Mouse (Mus musculus) ES-Bruce4 (cell line): ENCODE measurements around the gene Zpbp2. TPM values are rescaled to one million over a fixed set of nuclear protein-coding genes. Genes with fewer than 3 reads are reported as not detected.

Experiments
- H3K27ac ChIP-seq: 2 replicates; pipeline ENCODE4 v1.5.1; 2012; ENCODE audit warnings: low read length, inconsistent platforms; ENCODE audit not compliant: insufficient read depth
- H3K27me3 ChIP-seq: 2 replicates; pipeline ENCODE4 v1.6.1; 2012; ENCODE audit warnings: mild to moderate bottlenecking, low read length, inconsistent platforms; ENCODE audit not compliant: control insufficient read depth, poor library complexity, insufficient read depth, severe bottlenecking
- H3K36me3 ChIP-seq: 2 replicates; pipeline ENCODE4 v1.6.1; 2012; ENCODE audit warnings: inconsistent platforms, mild to moderate bottlenecking, low read length, moderate library complexity; ENCODE audit not compliant: control insufficient read depth, poor library complexity, insufficient read depth, severe bottlenecking
- H3K4me1 ChIP-seq: one replicate; pipeline ENCODE4 v1.8.1; 2011; ENCODE audit warnings: low read length; ENCODE audit not compliant: control insufficient read depth, insufficient read depth
- H3K4me3 ChIP-seq: 2 replicates; pipeline ENCODE4 v1.5.1; 2011; ENCODE audit warnings: low read depth, mild to moderate bottlenecking, low read length
- H3K9ac ChIP-seq: 2 replicates; pipeline ENCODE4 v1.6.1; 2012; ENCODE audit warnings: low read depth, mild to moderate bottlenecking, inconsistent platforms; ENCODE audit not compliant: poor library complexity, severe bottlenecking
- H3K9me3 ChIP-seq: replicated peaks from 2 replicates; pipeline ENCODE4 v1.6.1; 2012; ENCODE audit warnings: mild to moderate bottlenecking, low read length, inconsistent platforms; ENCODE audit not compliant: control insufficient read depth, poor library complexity, insufficient read depth, severe bottlenecking
- CTCF ChIP-seq: IDR thresholded peaks from one replicate; pipeline ENCODE4 v1.8.1; 2011; ENCODE audit warnings: low read depth, low read length
- EP300 ChIP-seq: IDR thresholded peaks from 2 replicates; pipeline ENCODE4 v1.6.1; 2011; ENCODE audit warnings: low read depth, low read length; ENCODE audit not compliant: insufficient read depth
- POLR2A ChIP-seq: IDR thresholded peaks from one replicate; pipeline ENCODE4 v1.8.1; 2011; ENCODE audit warnings: low read length; ENCODE audit not compliant: insufficient read depth
- polyA plus RNA-seq: library from polyadenylated mRNA; stranded (reverse); fragments of >200 nt; gene quantifications from 2 replicates; pipeline ENCODE4 v1.2.4, GENCODE M21; 2011; ENCODE audit warnings: low read depth; ENCODE audit not compliant: missing spikeins, insufficient read depth, insufficient read length

The Zpbp2 gene
- polyA plus RNA-seq, 1 experiment: not detected

- peak overlapping the region; percentile 75 for H3K4me3 ChIP-seq
- no peaks in the 10 kb centered on the region for H3K9me3 ChIP-seq
- peak overlapping the region; percentile 75 for H3K9ac ChIP-seq
- H3K27me3 ChIP-seq: no peaks in the 10 kb centered on the region
- TF ChIP-seq CTCF (no peak), EP300 (no peak), POLR2A (no peak)
- H3K27ac ChIP-seq: no peak overlapping the region
- H3K36me3 ChIP-seq: peaks cover 9% of the 10 kb centered on the region
- H3K4me1 ChIP-seq: no peaks in the 10 kb centered on the region
Observed at GRCm38 (mm10) chr11:98586087-98586891, 35.4 kb downstream of the Zpbp2 start.

- no peaks in the 10 kb centered on the region for H3K4me1 ChIP-seq
- H3K27ac ChIP-seq: peak within 1 kb of the TSS; percentile 29
- H3K9ac ChIP-seq: peak within 1 kb of the TSS; percentile 75
- H3K4me3 ChIP-seq: peak within 1 kb of the TSS; percentile 75
- H3K36me3 ChIP-seq: peaks cover 9% of the 10 kb centered on the region
- H3K27me3 ChIP-seq: no peaks in the 10 kb centered on the region
- H3K9me3 ChIP-seq: no peaks in the 10 kb centered on the region
- TF ChIP-seq POLR2A (no peak), CTCF (no peak), EP300 (no peak)
Observed at GRCm38 (mm10) chr11:98586892-98587563, 36.1 kb downstream of the Zpbp2 start, which contains the start of gene Ormdl3. Gene Ormdl3 (minus strand): TSS chr11:98587368.

DNA sequence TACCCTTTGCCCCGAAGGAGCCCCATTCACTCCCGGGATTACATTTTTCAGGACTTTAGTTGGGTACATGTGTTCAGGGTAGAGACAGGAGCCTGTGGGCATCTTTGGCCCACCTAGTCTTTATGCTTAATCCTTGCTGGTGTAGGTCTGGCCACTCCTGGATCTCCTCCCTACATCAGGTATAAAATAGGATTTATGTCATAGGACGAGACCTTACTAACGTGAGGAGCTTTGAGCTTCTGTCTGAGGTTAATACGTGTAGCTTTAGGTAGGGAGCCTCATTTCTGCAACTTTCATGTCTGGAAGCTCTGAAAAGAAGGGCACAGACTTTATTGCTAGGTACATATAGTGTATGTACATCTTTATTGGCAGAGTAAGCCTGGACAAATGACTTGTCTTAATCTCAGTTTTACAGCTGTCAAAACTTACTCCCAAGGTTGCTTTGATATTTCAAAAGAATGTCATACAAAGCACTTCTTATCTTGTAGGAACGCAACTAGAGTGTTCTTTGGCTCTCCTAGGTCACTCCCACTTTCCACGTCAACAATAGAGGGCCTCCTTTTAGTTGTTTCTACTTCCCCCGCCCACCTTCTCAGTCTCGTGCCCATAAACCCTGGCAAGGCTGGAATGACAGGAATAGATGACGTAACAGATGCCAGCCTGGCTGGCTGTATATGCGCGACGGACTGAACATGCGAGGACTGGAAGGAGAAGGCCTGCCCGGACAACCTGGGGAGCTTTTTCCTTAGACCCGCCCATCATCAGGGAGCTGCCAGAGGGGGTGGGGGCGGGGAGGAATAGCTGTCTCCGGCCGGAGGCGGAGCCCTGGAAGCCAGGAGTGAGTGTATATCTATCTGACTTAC lies 37.0 kb downstream of the Zpbp2 start:
- peak overlapping the region; percentile 68 for H3K4me3 ChIP-seq
- peaks cover 4% of the 10 kb centered on the region for H3K36me3 ChIP-seq
- H3K4me1 ChIP-seq: no peaks in the 10 kb centered on the region
- H3K9ac ChIP-seq: peak overlapping the region; percentile 74
- no peaks in the 10 kb centered on the region for H3K27me3 ChIP-seq
- TF ChIP-seq POLR2A (no peak), CTCF (no peak), EP300 (0 out of 2 replicates have a peak, but pooled peaks have one; percentile 12)
- H3K27ac ChIP-seq: peak overlapping the region; percentile 29
- no peaks in the 10 kb centered on the region for H3K9me3 ChIP-seq

DNA sequence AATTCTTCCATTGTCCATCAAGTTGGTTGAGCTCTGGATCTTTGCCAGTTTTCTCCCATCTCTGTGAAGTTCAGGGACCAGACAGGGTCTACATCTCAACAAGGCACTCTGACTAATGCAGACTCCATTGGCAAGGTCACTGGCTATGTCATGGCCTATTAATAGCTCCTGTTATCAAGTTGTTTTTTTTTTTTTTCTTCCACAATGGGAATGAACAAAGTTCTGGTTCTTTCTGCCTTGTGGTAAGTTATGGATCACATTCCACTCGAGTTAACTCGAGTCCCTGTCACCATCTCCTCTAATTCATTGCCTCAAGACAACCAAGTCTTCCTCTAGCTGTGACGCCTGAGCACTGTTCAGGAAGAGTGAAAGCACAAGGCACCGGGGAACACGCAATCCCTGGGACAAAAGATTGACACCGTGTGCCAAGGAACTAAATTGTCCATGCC lies 38.0 kb downstream of the Zpbp2 start:
- Histone ChIP-seq H3K27me3 (no peaks in the 10 kb centered on the region), H3K27ac (no peak overlapping the region), H3K9me3 (no peaks in the 10 kb centered on the region), H3K4me3 (no peak overlapping the region), H3K9ac (no peak overlapping the region), H3K4me1 (no peaks in the 10 kb centered on the region), H3K36me3 (no peaks in the 10 kb centered on the region)
- no peak for TF ChIP-seq CTCF
- no peak for TF ChIP-seq EP300
- TF ChIP-seq POLR2A: no peak

DNA sequence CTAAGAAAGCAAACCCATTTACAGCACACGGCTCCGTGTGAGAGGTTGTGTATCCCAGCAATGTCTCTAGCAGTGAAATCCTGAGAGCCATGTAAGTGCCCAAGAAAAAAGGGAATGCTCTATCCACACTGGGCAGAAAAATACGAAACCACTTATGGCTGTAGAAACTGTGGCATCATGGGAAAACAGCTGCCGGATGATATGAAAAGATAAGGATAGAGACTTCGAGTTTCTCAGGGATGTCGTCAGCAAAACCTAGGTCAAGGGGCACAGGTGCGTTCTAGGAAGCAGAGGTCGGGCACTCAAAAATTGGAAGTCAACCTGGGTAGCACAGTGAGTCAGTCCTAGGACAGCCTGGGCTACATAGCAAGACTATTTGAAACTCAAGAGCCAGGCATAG lies 38.4 kb downstream of the Zpbp2 start:
- Histone ChIP-seq H3K4me1 (no peaks in the 10 kb centered on the region), H3K36me3 (no peaks in the 10 kb centered on the region), H3K9ac (no peak overlapping the region), H3K4me3 (no peak overlapping the region), H3K9me3 (no peaks in the 10 kb centered on the region), H3K27ac (no peak overlapping the region), H3K27me3 (no peaks in the 10 kb centered on the region)
- TF ChIP-seq POLR2A (no peak), EP300 (no peak), CTCF (no peak)
